Mouse (Mus musculus) heart, postnatal 0 days (tissue): ENCODE measurements around the gene Zbtb41. TPM values are rescaled to one million over a fixed set of nuclear protein-coding genes. Genes with fewer than 3 reads are reported as not detected.
"Not testable (repeated sequence)": the region's sequence is repeated elsewhere in the genome, so short reads cannot be mapped to it uniquely, and the experiment has no call there.

Experiments used
- ATAC-seq: fragments of 200-750 bp; cut with Nextera tagmentation; 2 replicates; pipeline ENCODE4 v1.8.0; 2017; ENCODE audit warnings: low read depth, moderate number of reproducible peaks, moderate library complexity; ENCODE audit not compliant: insufficient read depth
- DNase-seq: peaks from one replicate; pipeline ENCODE4 v3.0.0-alpha.2; 2016; ENCODE audit warnings: low spot score
- H3K27ac ChIP-seq: fragments of 300-500 bp; sonication (generic); 2 replicates; pipeline ENCODE4 v1.5.1; 2014; ENCODE audit warnings: low read depth, mild to moderate bottlenecking
- H3K27me3 ChIP-seq: fragments of 300-500 bp; sonication (generic); 2 replicates; pipeline ENCODE4 v1.6.1; 2014; ENCODE audit warnings: low read length, mixed read lengths; ENCODE audit not compliant: control insufficient read depth, insufficient read depth
- H3K36me3 ChIP-seq: fragments of 300-500 bp; sonication (generic); replicated peaks from 2 replicates; pipeline ENCODE4 v1.6.1; 2014; ENCODE audit warnings: low read length, mixed read lengths; ENCODE audit not compliant: control insufficient read depth, insufficient read depth
- H3K4me1 ChIP-seq: fragments of 300-500 bp; sonication (generic); 2 replicates; pipeline ENCODE4 v1.6.1; 2014; ENCODE audit warnings: antibody characterized with exemption; ENCODE audit not compliant: control insufficient read depth, insufficient read depth
- H3K4me2 ChIP-seq: fragments of 300-500 bp; sonication (generic); 2 replicates; pipeline ENCODE4 v1.6.1; 2014; ENCODE audit warnings: low read depth, mild to moderate bottlenecking, low read length, moderate library complexity
- H3K4me3 ChIP-seq: fragments of 300-500 bp; sonication (generic); 2 replicates; pipeline ENCODE4 v1.5.1; 2014; ENCODE audit warnings: low read depth, low read length
- H3K9ac ChIP-seq: fragments of 300-500 bp; sonication (generic); replicated peaks from 2 replicates; pipeline ENCODE4 v1.6.1; 2014; ENCODE audit warnings: low read depth, low read length, mixed read lengths
- H3K9me3 ChIP-seq: fragments of 300-500 bp; sonication (generic); replicated peaks from 2 replicates; pipeline ENCODE4 v1.6.1; 2016; ENCODE audit warnings: low read length; ENCODE audit not compliant: control insufficient read depth
- CTCF ChIP-seq: IDR thresholded peaks from 2 replicates; pipeline ENCODE4 v1.5.1; 2016; ENCODE audit warnings: antibody characterized with exemption, control low read depth, low read depth
- EP300 ChIP-seq: IDR thresholded peaks from 2 replicates; pipeline ENCODE4 v1.6.1; 2016; ENCODE audit warnings: antibody characterized with exemption, low read depth
- WGBS: fragments of 180-500 bp; shearing (Covaris S2); extraction: QIAGEN DNeasy Blood & Tissue Kit; methylation state at CpG from one replicate; pipeline ENCODE4 v1.1.7; 2014; 5-methylcytosine and 5-hydroxymethylcytosine counted together
- polyA plus RNA-seq: library from polyadenylated mRNA; unstranded; fragments of >200 nt; fragmentation: Nextera tagmentation; extraction: Ambion mirVana; gene quantifications from 2 replicates; pipeline ENCODE4 v1.2.1, GENCODE M21; 2015
- total RNA-seq: library from RNA; depleted of rRNA; stranded (reverse); fragments of >200 nt; gene quantifications from 2 replicates; pipeline ENCODE4 v1.2.3, GENCODE M21; 2014; ENCODE audit warnings: low replicate concordance

Zbtb41 gene
- total and polyA plus RNA-seq, 2 experiments from 2014 or later, result 4.5 to 9.2 TPM

- Histone ChIP-seq H3K27ac (no peak overlapping the region), H3K4me3 (no peak overlapping the region), H3K36me3 (no peaks in the 10 kb centered on the region), H3K27me3 (no peaks in the 10 kb centered on the region), H3K9me3 (no peaks in the 10 kb centered on the region), H3K4me2 (no peak overlapping the region), H3K4me1 (no peaks in the 10 kb centered on the region), H3K9ac (no peak overlapping the region)
- DNase-seq, result no peak
- 35% methylated on average over 2 of the region's 2 CpGs for WGBS
- no peak for ATAC-seq
- TF ChIP-seq EP300, result no peak
- TF ChIP-seq CTCF, result no peak
Observed at GRCm38 (mm10) chr1:139391747-139392146, 30.3 kb upstream of the Zbtb41 start.

- Histone ChIP-seq H3K9me3 (no peaks in the 10 kb centered on the region), H3K27me3 (no peaks in the 10 kb centered on the region), H3K9ac (no peak overlapping the region), H3K4me2 (no peak overlapping the region), H3K4me3 (no peak overlapping the region), H3K4me1 (no peaks in the 10 kb centered on the region), H3K27ac (no peak overlapping the region), H3K36me3 (no peaks in the 10 kb centered on the region)
- ATAC-seq (no peak), DNase-seq (no peak)
- TF ChIP-seq CTCF (no peak), EP300 (no peak)
- 9% methylated on average over 1 of the region's 1 CpGs for WGBS
Observed at GRCm38 (mm10) chr1:139396589-139396988, 25.5 kb upstream of the Zbtb41 start.

- H3K4me2 ChIP-seq, result no peak overlapping the region
- no peaks in the 10 kb centered on the region for H3K4me1 ChIP-seq
- ATAC-seq, result no peak
- DNase-seq, result no peak
- no peaks in the 10 kb centered on the region for H3K27me3 ChIP-seq
- no peak overlapping the region for H3K27ac ChIP-seq
- TF ChIP-seq CTCF (no peak), EP300 (no peak)
- H3K9ac ChIP-seq, result no peak overlapping the region
- H3K36me3 ChIP-seq, result no peaks in the 10 kb centered on the region
- 0 out of 2 replicates have a peak, but pooled peaks cover 3% of the 10 kb centered on the region for H3K9me3 ChIP-seq
- no peak overlapping the region for H3K4me3 ChIP-seq
Observed at GRCm38 (mm10) chr1:139405766-139406165, 16.3 kb upstream of the Zbtb41 start.

GRCm38 (mm10) chr1:139407701-139408100, 14.4 kb upstream of the Zbtb41 start:
- WGBS, result 52% methylated on average over 5 of the region's 5 CpGs
- H3K4me3 ChIP-seq, result no peak overlapping the region
- TF ChIP-seq EP300 (no peak), CTCF (no peak)
- no peak for DNase-seq
- no peaks in the 10 kb centered on the region for H3K36me3 ChIP-seq
- no peak overlapping the region for H3K4me2 ChIP-seq
- H3K9ac ChIP-seq, result no peak overlapping the region
- no peaks in the 10 kb centered on the region for H3K27me3 ChIP-seq
- no peaks in the 10 kb centered on the region for H3K4me1 ChIP-seq
- no peak for ATAC-seq
- H3K9me3 ChIP-seq, result 0 out of 2 replicates have a peak, but pooled peaks cover 5% of the 10 kb centered on the region
- H3K27ac ChIP-seq, result no peak overlapping the region

- 93% methylated on average over 2 of the region's 2 CpGs for WGBS
Observed at GRCm38 (mm10) chr1:139412365-139412764, 9.7 kb upstream of the Zbtb41 start.

GRCm38 (mm10) chr1:139413465-139413864, 8.6 kb upstream of the Zbtb41 start:
- Histone ChIP-seq H3K36me3 (no peaks in the 10 kb centered on the region), H3K27ac (no peak overlapping the region), H3K4me3 (no peak overlapping the region), H3K9ac (no peak overlapping the region), H3K9me3 (0 out of 2 replicates have a peak, but pooled peaks cover 5% of the 10 kb centered on the region), H3K27me3 (no peaks in the 10 kb centered on the region), H3K4me1 (no peaks in the 10 kb centered on the region), H3K4me2 (no peak overlapping the region)
- DNase-seq, result no peak
- WGBS, result 72% methylated on average over 3 of the region's 3 CpGs
- no peak for ATAC-seq
- TF ChIP-seq EP300 (no peak), CTCF (no peak)

More at GRCm38 (mm10) chr1:139412365-139412764, 9.7 kb upstream of the Zbtb41 start:
- not testable (repeated sequence) for H3K4me3 ChIP-seq, H3K4me2 ChIP-seq, H3K27ac ChIP-seq, DNase-seq, H3K9ac ChIP-seq, H3K9me3 ChIP-seq, H3K4me1 ChIP-seq, ATAC-seq, H3K36me3 ChIP-seq, H3K27me3 ChIP-seq
